Mouse (Mus musculus) yolk sac, embryonic 10.5 days (tissue): ENCODE results near the gene Msmb.
A peak's percentile ranks its signal among the peaks of the same experiment; 100 is the strongest.
"Not testable (repeated sequence)": the region's sequence is repeated elsewhere in the genome, so short reads cannot be mapped to it uniquely, and the experiment has no call there.

Experiments used
- DNase-seq: peaks from one replicate; pipeline ENCODE4 v3.0.0-alpha.2; 2017; ENCODE audit warnings: low spot score

Gene Msmb

GRCm38 (mm10) chr14:32175310-32175709, 33.5 kb downstream of the Msmb start:
- DNase-seq = no peak

- DNase-seq = not testable (repeated sequence)
These were observed 34.8 kb downstream of the Msmb start for GRCm38 (mm10) chr14:32176590-32176989.

GRCm38 (mm10) chr14:32179393-32180195, 37.8 kb downstream of the Msmb start:
- DNase-seq = no peak

- DNase-seq = no peak
These were observed 39.0 kb downstream of the Msmb start for GRCm38 (mm10) chr14:32180861-32181260.

DNA sequence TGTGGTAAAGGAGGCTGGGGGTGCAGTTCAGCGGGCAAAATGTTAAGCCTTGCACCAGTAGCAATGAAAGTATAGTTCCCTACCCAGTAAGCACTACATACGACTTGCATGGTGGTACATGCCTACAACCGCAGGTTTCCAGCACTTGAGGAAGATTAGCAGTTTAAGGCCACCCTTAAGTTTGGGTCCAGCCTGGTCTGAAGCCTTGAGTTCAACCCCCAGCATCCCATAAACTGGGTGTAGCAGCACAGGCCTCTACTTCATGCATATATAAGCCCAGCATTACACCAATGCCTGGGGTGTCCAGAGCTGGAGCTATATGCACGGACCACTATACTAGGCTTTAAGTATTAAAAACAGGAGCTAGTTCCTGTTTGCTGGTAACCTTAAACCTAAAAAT, 42.0 kb downstream of the Msmb start:
- no peak for DNase-seq

DNA sequence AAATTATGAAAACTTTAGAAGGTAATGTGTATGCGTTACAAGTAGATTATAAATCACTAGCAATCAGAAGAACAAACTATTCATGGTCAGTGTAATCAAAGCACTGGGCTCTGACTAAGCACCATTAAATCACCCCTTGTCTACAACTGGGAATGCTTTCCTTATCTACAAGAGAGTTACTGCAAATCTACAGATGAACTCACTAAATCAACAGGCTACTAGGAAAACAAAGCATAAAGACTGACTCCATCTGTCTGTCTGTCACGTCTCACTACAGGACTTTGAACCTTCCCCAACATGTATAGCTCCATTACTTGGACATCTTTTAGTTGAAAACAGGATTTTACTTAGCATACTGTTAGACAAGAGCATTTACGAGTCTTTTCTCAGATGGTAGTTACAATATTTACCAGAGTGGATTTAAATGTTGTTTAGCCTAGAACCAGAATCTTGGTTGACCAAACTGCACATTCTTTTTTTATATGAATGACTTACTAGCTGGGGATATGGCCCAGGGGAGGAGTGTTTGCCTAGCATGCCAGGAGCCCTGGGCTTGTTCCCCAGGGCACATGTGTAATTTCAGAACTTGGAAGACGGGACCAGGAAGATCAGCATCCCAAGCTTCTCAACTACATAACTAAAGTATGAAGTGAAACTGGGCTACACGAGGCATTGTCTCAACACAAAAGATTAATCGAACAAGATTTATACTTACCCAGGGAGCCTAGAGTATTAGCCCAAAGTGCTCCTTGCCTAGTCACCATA, 49.0 kb downstream of the Msmb start:
- no peak for DNase-seq

GRCm38 (mm10) chr14:32191926-32192325, 50.1 kb downstream of the Msmb start:
- DNase-seq = no peak

GRCm38 (mm10) chr14:32192437-32192836, 50.6 kb downstream of the Msmb start:
- peak; percentile 32 for DNase-seq

- DNase-seq = not testable (repeated sequence)
These were observed 51.7 kb downstream of the Msmb start for GRCm38 (mm10) chr14:32193557-32193956.

- DNase-seq = peak; percentile 46
These were observed 59.5 kb downstream of the Msmb start for GRCm38 (mm10) chr14:32201354-32201753.

- peak; percentile 87 for DNase-seq
These were observed 60.1 kb downstream of the Msmb start, which contains the start of the genes Timm23 and Parg for GRCm38 (mm10) chr14:32201791-32202451. Gene Timm23, minus strand, starts transcription at chr14:32201898. Gene Parg, plus strand, starts transcription at chr14:32201949.
